Mouse (Mus musculus): Measurements from ENCODE around the gene Pygb. TPM values are rescaled to one million over a fixed set of nuclear protein-coding genes. Genes with fewer than 3 reads are reported as not detected.

The Pygb gene
- polyA plus RNA-seq, 1 experiment from 2014 or later = 95.6 TPM

DNA sequence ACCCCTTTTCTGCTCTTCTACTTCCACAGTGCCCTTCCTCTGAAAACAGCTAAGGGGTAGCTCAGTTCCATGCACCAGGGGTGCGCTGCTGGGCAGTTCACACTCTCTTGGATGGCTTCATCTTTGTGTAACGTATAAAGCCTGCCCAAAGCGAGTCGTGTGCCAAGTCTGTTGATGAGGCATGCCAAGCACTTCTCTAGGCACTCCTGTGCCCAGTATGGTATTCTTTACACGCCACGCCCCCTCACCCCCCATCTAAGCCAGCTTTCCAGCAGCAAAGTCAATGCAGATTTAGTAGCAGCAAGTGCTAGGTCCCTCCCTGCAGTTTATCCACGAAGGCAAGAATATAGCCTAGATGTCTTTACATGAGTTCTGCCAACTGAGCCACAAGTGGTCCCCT is 48.1 kb downstream of the Pygb start:
- no peak for ATAC-seq (ENCODE audit: low FRiP score, low TSS enrichment)
- Histone ChIP-seq H3K4me2 (replicated peaks; ENCODE audit: low read depth, low read length) (no peak overlapping the region), H3K9ac (replicated peaks; ENCODE audit: low read length) (no peak overlapping the region), H3K36me3 (ENCODE audit: insufficient read depth, low read length) (peaks cover 45% of the 10 kb centered on the region), H3K4me1 (ENCODE audit: insufficient read depth, low read length) (no peaks in the 10 kb centered on the region), H3K9me3 (ENCODE audit: low read length) (no peaks in the 10 kb centered on the region), H3K27me3 (ENCODE audit: insufficient read depth, low read length) (no peaks in the 10 kb centered on the region), H3K4me3 (ENCODE audit: low read length) (no peak overlapping the region), H3K27ac (ENCODE audit: low read length) (no peak overlapping the region)
- WGBS = 91% methylated on average over 7 of the region's 7 CpGs

DNA sequence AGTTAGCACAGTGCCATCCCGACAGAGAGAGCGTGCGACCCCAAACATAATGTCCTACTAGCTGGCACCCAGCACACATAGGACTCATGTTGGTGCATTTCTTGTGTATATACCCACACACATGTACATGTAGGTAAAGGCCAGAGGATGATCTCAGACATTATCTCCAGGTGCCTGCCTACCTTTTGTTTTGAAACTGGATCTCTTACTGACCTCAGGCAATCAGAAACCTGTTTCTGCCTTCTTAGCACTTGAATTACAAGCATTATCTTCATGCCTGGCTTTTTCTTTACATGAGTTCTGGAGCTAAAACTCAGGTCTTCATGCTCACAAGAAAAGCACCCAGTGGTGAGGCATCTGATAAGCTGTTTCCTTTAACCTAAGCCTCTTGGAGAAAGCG is 49.4 kb downstream of the Pygb start:
- H3K4me1 ChIP-seq (ENCODE audit: insufficient read depth, low read length) = no peaks in the 10 kb centered on the region
- no peaks in the 10 kb centered on the region for H3K9me3 ChIP-seq (ENCODE audit: low read length)
- H3K9ac ChIP-seq (replicated peaks; ENCODE audit: low read length) = no peak overlapping the region
- peaks cover 31% of the 10 kb centered on the region for H3K36me3 ChIP-seq (ENCODE audit: insufficient read depth, low read length)
- H3K27ac ChIP-seq (ENCODE audit: low read length) = no peak overlapping the region
- ATAC-seq (ENCODE audit: low FRiP score, low TSS enrichment) = no peak
- H3K4me3 ChIP-seq (ENCODE audit: low read length) = no peak overlapping the region
- no peak overlapping the region for H3K4me2 ChIP-seq (replicated peaks; ENCODE audit: low read depth, low read length)
- 93% methylated on average over 4 of the region's 4 CpGs for WGBS
- H3K27me3 ChIP-seq (ENCODE audit: insufficient read depth, low read length) = no peaks in the 10 kb centered on the region

DNA sequence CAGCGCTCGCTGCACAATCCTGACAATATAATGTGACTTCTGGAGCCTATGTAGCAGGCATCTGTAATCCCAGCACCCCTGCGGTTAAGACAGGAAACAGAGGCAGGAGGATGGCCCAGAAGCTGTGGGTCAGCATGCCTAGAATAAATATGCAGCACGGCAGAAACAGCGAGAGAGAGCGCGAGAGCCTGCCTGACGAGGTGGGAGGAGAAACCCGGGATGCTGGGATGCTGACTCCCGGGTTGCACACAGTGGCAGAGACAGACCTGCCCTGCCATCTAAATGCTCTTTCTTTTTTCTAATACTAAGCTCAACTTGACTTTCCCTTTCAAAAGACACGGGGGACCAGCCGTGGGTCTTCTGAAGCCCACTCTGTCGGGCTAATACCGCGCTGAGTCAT is 50.4 kb downstream of the Pygb start:
- no peak overlapping the region for H3K9ac ChIP-seq (replicated peaks; ENCODE audit: low read length)
- peaks cover 23% of the 10 kb centered on the region for H3K36me3 ChIP-seq (ENCODE audit: insufficient read depth, low read length)
- H3K9me3 ChIP-seq (ENCODE audit: low read length) = no peaks in the 10 kb centered on the region
- no peaks in the 10 kb centered on the region for H3K27me3 ChIP-seq (ENCODE audit: insufficient read depth, low read length)
- no peak overlapping the region for H3K4me2 ChIP-seq (replicated peaks; ENCODE audit: low read depth, low read length)
- H3K27ac ChIP-seq (ENCODE audit: low read length) = no peak overlapping the region
- WGBS = 81% methylated on average over 15 of the region's 15 CpGs
- no peak for ATAC-seq (ENCODE audit: low FRiP score, low TSS enrichment)
- H3K4me3 ChIP-seq (ENCODE audit: low read length) = no peak overlapping the region
- H3K4me1 ChIP-seq (ENCODE audit: insufficient read depth, low read length) = no peaks in the 10 kb centered on the region

DNA sequence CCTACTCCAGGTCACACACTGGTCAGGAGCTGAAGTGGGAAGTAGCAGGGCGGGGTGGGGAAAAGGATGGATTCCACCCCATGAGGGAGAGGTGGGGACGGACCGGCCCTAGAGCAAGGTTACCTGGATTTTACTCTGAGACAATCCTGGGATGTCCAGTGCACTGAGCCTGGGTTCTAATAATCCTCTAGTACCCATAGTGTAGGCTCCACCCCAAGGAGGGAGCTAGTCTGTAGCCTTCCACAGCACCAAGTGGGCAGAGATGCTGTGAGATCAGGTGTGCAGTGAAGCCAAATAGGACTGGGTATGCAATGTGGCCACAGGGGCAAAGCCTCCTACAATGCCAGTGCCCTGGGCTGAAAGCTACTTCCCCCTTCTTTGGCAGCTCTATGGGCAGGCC is 51.2 kb downstream of the Pygb start:
- ATAC-seq (ENCODE audit: low FRiP score, low TSS enrichment) = no peak
- no peak overlapping the region for H3K4me2 ChIP-seq (replicated peaks; ENCODE audit: low read depth, low read length)
- H3K27ac ChIP-seq (ENCODE audit: low read length) = no peak overlapping the region
- 91% methylated on average over 3 of the region's 3 CpGs for WGBS
- no peaks in the 10 kb centered on the region for H3K9me3 ChIP-seq (ENCODE audit: low read length)
- H3K9ac ChIP-seq (replicated peaks; ENCODE audit: low read length) = no peak overlapping the region
- H3K4me3 ChIP-seq (ENCODE audit: low read length) = no peak overlapping the region
- no peaks in the 10 kb centered on the region for H3K27me3 ChIP-seq (ENCODE audit: insufficient read depth, low read length)
- peaks cover 14% of the 10 kb centered on the region; the same call in 1 of the 2 replicates for H3K36me3 ChIP-seq (ENCODE audit: insufficient read depth, low read length)
- no peaks in the 10 kb centered on the region for H3K4me1 ChIP-seq (ENCODE audit: insufficient read depth, low read length)

DNA sequence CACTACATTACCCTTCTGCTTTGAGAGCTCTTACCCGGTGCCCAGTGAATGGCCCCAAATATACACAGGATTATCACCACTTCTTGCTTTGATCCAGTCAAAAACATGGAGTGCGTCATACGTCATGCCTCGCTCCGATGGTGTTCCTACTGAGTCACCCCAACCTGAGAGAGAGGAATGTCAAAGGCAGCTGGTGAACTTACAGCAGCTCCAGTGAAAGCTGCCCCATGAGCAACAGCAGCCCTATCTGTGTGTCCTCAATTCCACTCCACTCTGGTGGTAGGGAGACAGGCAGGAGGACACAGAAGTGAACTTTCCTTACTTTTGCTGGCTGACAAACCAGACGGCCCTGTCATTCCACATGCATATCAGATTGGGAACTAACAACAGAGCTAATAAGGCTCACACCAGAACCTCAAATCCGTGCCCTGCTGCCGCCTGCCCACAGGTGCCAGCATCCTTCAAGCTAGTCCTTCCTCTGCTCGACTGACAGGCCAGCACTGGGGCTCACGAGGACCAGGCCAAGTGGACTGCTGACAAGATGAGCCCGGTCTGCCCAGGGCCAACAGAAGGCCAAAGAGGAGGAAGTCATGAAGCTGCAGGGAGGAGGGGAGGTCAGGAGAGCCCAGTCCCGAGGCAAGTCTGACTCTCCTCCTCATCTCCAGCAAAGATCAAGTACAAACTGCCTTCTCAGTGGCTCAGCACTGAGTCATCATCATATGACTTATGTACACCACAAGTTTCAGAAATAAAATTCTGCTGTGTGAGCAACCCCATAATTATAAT is 53.3 kb downstream of the Pygb start:
- Histone ChIP-seq H3K36me3 (ENCODE audit: insufficient read depth, low read length) (0 out of 2 replicates have a peak, but pooled peaks cover 10% of the 10 kb centered on the region), H3K9me3 (ENCODE audit: low read length) (no peaks in the 10 kb centered on the region), H3K4me2 (replicated peaks; ENCODE audit: low read depth, low read length) (no peak overlapping the region), H3K4me1 (ENCODE audit: insufficient read depth, low read length) (no peaks in the 10 kb centered on the region), H3K9ac (replicated peaks; ENCODE audit: low read length) (no peak overlapping the region), H3K4me3 (ENCODE audit: low read length) (no peak overlapping the region), H3K27me3 (ENCODE audit: insufficient read depth, low read length) (no peaks in the 10 kb centered on the region), H3K27ac (ENCODE audit: low read length) (no peak overlapping the region)
- ATAC-seq (ENCODE audit: low FRiP score, low TSS enrichment) = peak; percentile 55
- 74% methylated on average over 12 of the region's 12 CpGs for WGBS

DNA sequence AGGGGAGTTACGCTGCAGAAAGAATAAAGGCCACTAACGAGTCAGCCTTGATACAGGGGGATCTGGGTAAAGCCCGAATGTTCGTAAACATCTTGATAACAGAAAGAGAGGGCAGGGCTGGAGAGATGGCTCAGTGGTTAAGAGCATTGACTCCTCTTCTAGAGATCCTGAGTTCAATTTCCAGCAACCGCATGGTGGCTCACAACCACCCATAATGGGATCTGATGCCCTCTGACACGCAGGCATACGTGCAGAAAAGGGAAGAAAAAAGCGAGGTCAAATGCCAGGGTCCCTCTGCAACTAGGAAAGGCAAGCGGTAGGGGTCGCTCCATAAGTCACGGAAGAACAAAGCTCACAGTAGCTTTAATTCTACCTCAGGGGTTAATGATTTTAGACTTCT is 54.6 kb downstream of the Pygb start:
- Histone ChIP-seq H3K36me3 (ENCODE audit: insufficient read depth, low read length) (0 out of 2 replicates have a peak, but pooled peaks cover 7% of the 10 kb centered on the region), H3K9me3 (ENCODE audit: low read length) (no peaks in the 10 kb centered on the region), H3K4me3 (ENCODE audit: low read length) (no peak overlapping the region), H3K27ac (ENCODE audit: low read length) (no peak overlapping the region), H3K9ac (replicated peaks; ENCODE audit: low read length) (no peak overlapping the region), H3K4me1 (ENCODE audit: insufficient read depth, low read length) (no peaks in the 10 kb centered on the region), H3K4me2 (replicated peaks; ENCODE audit: low read depth, low read length) (no peak overlapping the region), H3K27me3 (ENCODE audit: insufficient read depth, low read length) (no peaks in the 10 kb centered on the region)
- WGBS = 64% methylated on average over 11 of the region's 11 CpGs
- no peak for ATAC-seq (ENCODE audit: low FRiP score, low TSS enrichment)

DNA sequence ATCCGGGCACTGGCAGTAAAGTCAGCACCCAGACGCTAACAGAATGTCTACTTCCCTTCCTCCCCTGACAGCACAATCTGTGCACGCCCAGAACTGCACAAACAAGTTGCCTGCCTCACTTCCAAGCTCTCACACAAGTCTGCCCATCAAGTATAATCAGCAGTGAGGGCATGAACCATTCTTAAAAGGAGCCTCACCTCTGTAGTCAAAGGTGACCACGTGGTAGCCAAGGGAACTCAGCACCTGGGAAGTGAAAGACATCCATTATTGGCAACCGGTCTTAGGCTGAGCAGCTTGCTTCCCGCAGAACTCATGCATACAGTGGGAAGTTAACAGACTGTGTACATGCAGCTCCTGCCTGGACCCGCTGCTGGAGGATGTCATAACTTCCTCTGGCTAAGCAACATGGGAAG is 55.5 kb downstream of the Pygb start:
- 78% methylated on average over 7 of the region's 7 CpGs for WGBS
- no peak for ATAC-seq (ENCODE audit: low FRiP score, low TSS enrichment)
- H3K4me2 ChIP-seq (replicated peaks; ENCODE audit: low read depth, low read length) = no peak overlapping the region

DNA sequence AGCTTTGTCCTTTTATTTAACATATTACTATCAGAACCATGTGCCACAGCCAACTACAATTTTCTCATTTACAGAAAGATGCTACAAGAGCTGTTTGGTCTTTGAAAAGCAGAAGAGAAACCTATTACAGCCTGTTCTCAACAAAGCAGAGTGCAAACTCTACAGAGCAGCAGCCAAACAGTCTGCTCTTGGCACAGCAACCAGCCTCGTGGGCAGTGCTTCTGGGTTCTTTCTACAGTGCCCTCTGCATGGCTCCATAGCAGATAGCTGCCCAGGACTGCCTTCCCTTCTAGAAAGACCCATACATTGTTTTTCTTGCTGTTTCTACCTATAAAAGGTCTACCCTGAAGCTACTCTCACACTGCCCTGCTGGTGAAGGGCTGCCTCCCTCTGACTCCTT is 58.3 kb downstream of the Pygb start:
- Histone ChIP-seq H3K27me3 (ENCODE audit: insufficient read depth, low read length) (no peaks in the 10 kb centered on the region), H3K9me3 (ENCODE audit: low read length) (no peaks in the 10 kb centered on the region), H3K9ac (replicated peaks; ENCODE audit: low read length) (no peak overlapping the region), H3K36me3 (ENCODE audit: insufficient read depth, low read length) (0 out of 2 replicates have a peak, but pooled peaks cover 3% of the 10 kb centered on the region), H3K27ac (ENCODE audit: low read length) (no peak overlapping the region), H3K4me2 (replicated peaks; ENCODE audit: low read depth, low read length) (no peak overlapping the region), H3K4me1 (ENCODE audit: insufficient read depth, low read length) (no peaks in the 10 kb centered on the region), H3K4me3 (ENCODE audit: low read length) (no peak overlapping the region)
- 84% methylated on average over 1 of the region's 1 CpGs for WGBS
- ATAC-seq (ENCODE audit: low FRiP score, low TSS enrichment) = no peak

More for the DNA sequence above, 55.5 kb downstream of the Pygb start:
- no peak overlapping the region for H3K27ac ChIP-seq (ENCODE audit: low read length)
- H3K9ac ChIP-seq (replicated peaks; ENCODE audit: low read length) = no peak overlapping the region
- no peak overlapping the region for H3K4me3 ChIP-seq (ENCODE audit: low read length)
- no peaks in the 10 kb centered on the region for H3K9me3 ChIP-seq (ENCODE audit: low read length)
- H3K27me3 ChIP-seq (ENCODE audit: insufficient read depth, low read length) = no peaks in the 10 kb centered on the region
- H3K4me1 ChIP-seq (ENCODE audit: insufficient read depth, low read length) = no peaks in the 10 kb centered on the region
- H3K36me3 ChIP-seq (ENCODE audit: insufficient read depth, low read length) = 0 out of 2 replicates have a peak, but pooled peaks cover 3% of the 10 kb centered on the region

DNA sequence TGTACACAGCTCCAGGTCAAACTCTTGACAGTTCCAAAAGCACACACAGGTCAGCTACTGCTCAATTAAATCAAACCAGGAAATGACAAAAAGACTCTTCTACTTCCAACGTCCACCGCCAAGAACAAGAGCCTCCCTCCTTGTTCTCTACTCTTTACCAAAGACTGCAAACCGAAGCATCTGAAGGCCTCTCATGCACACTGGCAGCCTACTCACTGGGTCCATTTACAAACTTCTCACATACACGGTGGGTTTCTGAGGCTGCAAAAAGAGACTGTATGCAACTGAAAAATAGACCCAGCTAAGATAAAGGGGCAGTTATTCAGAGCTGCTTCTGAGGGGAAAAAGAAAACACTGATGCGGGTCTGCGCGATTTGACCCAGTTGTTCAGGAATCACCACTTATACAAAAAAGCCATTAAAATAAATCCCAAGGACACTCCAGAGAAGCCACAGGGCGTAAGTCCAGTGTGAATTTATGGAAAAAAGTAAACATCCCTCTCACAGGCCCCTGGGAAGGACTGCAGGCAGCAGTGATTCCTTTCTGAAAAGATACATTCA is 61.0 kb downstream of the Pygb start:
- 80% methylated on average over 8 of the region's 8 CpGs for WGBS
- no peak overlapping the region for H3K27ac ChIP-seq (ENCODE audit: low read length)

DNA sequence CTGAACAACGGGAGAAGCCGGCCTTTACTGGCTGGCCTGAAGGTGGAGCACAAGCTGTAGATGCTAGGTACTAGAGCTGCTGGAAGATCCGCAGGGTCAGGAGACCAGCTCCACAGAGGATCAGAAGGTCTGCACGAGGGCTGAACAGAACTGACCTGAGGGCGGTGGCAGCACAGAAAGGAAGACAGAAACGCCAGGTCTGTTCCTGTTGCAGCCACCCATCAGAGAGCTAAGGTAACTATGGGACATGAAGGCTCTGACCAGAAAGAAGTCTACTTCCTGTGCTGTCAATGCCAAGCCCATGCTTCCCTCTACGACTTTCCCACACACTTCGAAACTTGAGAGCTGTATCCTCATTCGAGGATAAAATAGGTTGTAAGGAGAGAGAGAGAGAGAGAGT is 64.7 kb downstream of the Pygb start:
- no peak overlapping the region for H3K4me2 ChIP-seq (replicated peaks; ENCODE audit: low read depth, low read length)
- WGBS = 59% methylated on average over 9 of the region's 9 CpGs
- no peak overlapping the region for H3K9ac ChIP-seq (replicated peaks; ENCODE audit: low read length)
- H3K27ac ChIP-seq (ENCODE audit: low read length) = no peak overlapping the region
- no peak overlapping the region for H3K4me3 ChIP-seq (ENCODE audit: low read length)
- H3K36me3 ChIP-seq (ENCODE audit: insufficient read depth, low read length) = no peaks in the 10 kb centered on the region
- H3K9me3 ChIP-seq (ENCODE audit: low read length) = no peaks in the 10 kb centered on the region
- H3K4me1 ChIP-seq (ENCODE audit: insufficient read depth, low read length) = no peaks in the 10 kb centered on the region
- ATAC-seq (ENCODE audit: low FRiP score, low TSS enrichment) = peak; percentile 40; the same call in 1 of the 2 replicates
- H3K27me3 ChIP-seq (ENCODE audit: insufficient read depth, low read length) = no peaks in the 10 kb centered on the region

More for the DNA sequence above, 61.0 kb downstream of the Pygb start:
- H3K4me3 ChIP-seq (ENCODE audit: low read length) = no peak overlapping the region
- no peak overlapping the region for H3K9ac ChIP-seq (replicated peaks; ENCODE audit: low read length)
- no peaks in the 10 kb centered on the region for H3K4me1 ChIP-seq (ENCODE audit: insufficient read depth, low read length)
- H3K9me3 ChIP-seq (ENCODE audit: low read length) = no peaks in the 10 kb centered on the region
- no peaks in the 10 kb centered on the region for H3K27me3 ChIP-seq (ENCODE audit: insufficient read depth, low read length)
- ATAC-seq (ENCODE audit: low FRiP score, low TSS enrichment) = no peak
- H3K4me2 ChIP-seq (replicated peaks; ENCODE audit: low read depth, low read length) = no peak overlapping the region
- H3K36me3 ChIP-seq (ENCODE audit: insufficient read depth, low read length) = 0 out of 2 replicates have a peak, but pooled peaks cover 3% of the 10 kb centered on the region
